Mouse (Mus musculus) lung, adult 2 months (tissue): ENCODE data around the gene Isoc2a.

Experiments used
- CTCF ChIP-seq: fragments of 200-500 bp; IDR thresholded peaks from 2 replicates; pipeline ENCODE4 v1.5.1; 2011; ENCODE audit warnings: mild to moderate bottlenecking, low read length, control low read depth; ENCODE audit not compliant: insufficient read depth
- POLR2A ChIP-seq: fragments of 200-500 bp; IDR thresholded peaks from 2 replicates; pipeline ENCODE4 v1.6.1; 2011; ENCODE audit warnings: low read depth, mild to moderate bottlenecking, control low read depth, low read length, borderline replicate concordance; ENCODE audit errors: extremely low read depth

GRCm38 (mm10) chr7:4924483-4924882 is 47.5 kb downstream of the Isoc2a start:
- TF ChIP-seq CTCF (no peak), POLR2A (no peak)
